Mouse (Mus musculus): ENCODE data around the gene Mex3b.

DNA sequence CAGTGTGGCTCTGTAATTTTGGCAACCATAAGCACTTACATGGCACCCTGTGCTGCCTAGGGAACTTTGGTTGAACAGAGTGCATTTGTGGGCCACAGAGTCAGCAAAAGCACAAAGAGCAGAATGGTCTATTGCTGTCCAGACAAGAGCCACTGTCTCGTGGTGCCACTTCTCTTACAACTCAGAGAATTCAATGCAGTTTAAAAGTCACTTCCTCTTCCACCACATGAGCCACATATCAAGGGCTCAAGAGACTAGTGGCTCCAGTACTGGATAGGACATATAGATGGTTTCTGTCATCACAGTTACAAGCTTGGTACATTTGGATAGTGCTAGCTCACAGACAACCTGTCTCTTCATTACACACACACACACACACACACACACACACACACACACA, 28.7 kb upstream of the Mex3b start:
- no peak for TF ChIP-seq CTCF (IDR thresholded peaks at IDR 0.05; ENCODE audit: control insufficient read depth, insufficient read depth, insufficient read length)
- TF ChIP-seq MAX (IDR thresholded peaks at IDR 0.05): no peak
- TF ChIP-seq USF1 (IDR thresholded peaks at IDR 0.05; ENCODE audit: low read depth): no peak
- no peak for TF ChIP-seq FOSL1 (IDR thresholded peaks at IDR 0.05; ENCODE audit: insufficient read depth, low read length, poor library complexity, severe bottlenecking)
- TF ChIP-seq MYOD1 (IDR thresholded peaks at IDR 0.05; ENCODE audit: control insufficient read depth, insufficient read length, low read depth): no peak
- TF ChIP-seq MYOG (IDR thresholded peaks at IDR 0.05; ENCODE audit: control insufficient read depth, extremely low read depth, insufficient read length): no peak
- TF ChIP-seq CEBPB (IDR thresholded peaks at IDR 0.05; ENCODE audit: low read depth): no peak
